Mouse (Mus musculus) testis, adult 2 months (tissue): ENCODE measurements at regions not wholly inside any gene's neighbourhood (a gene's known extent, or its start where the extent isn't known, plus 50 kb on each side); places are given as distances from the start of the nearest gene placed in this dataset.

ENCODE experiments used
- CTCF ChIP-seq: fragments of 200-500 bp; IDR thresholded peaks from 2 replicates; pipeline ENCODE4 v1.5.1; 2012; ENCODE audit warnings: low read depth, mild to moderate bottlenecking, inconsistent platforms, low read length, moderate library complexity; ENCODE audit not compliant: control insufficient read depth, insufficient read depth, insufficient replicate concordance
- POLR2A ChIP-seq: fragments of 200-500 bp; IDR thresholded peaks from 2 replicates; pipeline ENCODE4 v1.6.1; 2012; ENCODE audit warnings: low read depth, mild to moderate bottlenecking, inconsistent platforms, low read length, moderate library complexity; ENCODE audit not compliant: control insufficient read depth

DNA sequence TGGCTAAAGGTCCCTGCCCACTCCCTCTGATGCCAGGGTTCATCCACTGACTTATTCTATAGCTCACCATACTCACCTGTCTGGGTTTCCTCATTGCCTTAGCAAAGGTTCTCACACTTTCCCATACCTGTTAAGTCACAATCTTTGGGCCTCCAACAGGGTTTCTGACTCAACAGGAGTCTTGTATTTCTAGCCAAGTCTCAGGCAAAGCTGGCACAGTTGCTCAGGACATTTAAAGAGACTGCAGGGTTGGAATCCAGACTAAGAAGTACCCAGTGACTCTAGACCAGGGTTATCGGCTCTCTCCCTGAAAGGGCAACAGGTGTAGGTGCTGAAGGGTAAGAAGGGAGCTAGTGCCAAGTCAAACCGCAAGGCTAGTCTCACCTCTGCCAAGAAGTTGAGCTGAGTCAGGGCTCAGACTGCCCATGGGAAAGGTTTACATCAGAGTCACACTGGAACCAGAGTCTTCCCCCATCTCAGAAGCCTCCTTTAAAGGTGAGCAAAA, 622.4 kb downstream of the Rnf144a start:
- TF ChIP-seq POLR2A = no peak
- TF ChIP-seq CTCF = no peak
